Mouse (Mus musculus) heart, embryonic 12.5 days (tissue): ENCODE measurements around the gene Syna. TPM values are rescaled to one million over a fixed set of nuclear protein-coding genes. Genes with fewer than 3 reads are reported as not detected.

Source experiments
- ATAC-seq: fragments of 200-750 bp; cut with Nextera tagmentation; 2 replicates; pipeline ENCODE4 v1.8.0; 2017; ENCODE audit warnings: moderate TSS enrichment, moderate library complexity; ENCODE audit not compliant: insufficient number of reproducible peaks, low FRiP score
- H3K27ac ChIP-seq: fragments of 300-500 bp; sonication (generic); 2 replicates; pipeline ENCODE4 v1.5.1; 2016; ENCODE audit warnings: mild to moderate bottlenecking, moderate library complexity; ENCODE audit not compliant: poor library complexity, severe bottlenecking
- H3K27me3 ChIP-seq: fragments of 300-500 bp; sonication (generic); replicated peaks from 2 replicates; pipeline ENCODE4 v1.6.1; 2016; ENCODE audit warnings: mild to moderate bottlenecking, moderate library complexity
- H3K36me3 ChIP-seq: fragments of 300-500 bp; sonication (generic); 2 replicates; pipeline ENCODE4 v1.6.1; 2016; ENCODE audit warnings: mild to moderate bottlenecking, moderate library complexity
- H3K4me1 ChIP-seq: fragments of 300-500 bp; sonication (generic); replicated peaks from 2 replicates; pipeline ENCODE4 v1.6.1; 2016; ENCODE audit warnings: mild to moderate bottlenecking
- H3K4me2 ChIP-seq: fragments of 300-500 bp; sonication (generic); 2 replicates; pipeline ENCODE4 v1.6.1; 2016; ENCODE audit warnings: mild to moderate bottlenecking, moderate library complexity
- H3K4me3 ChIP-seq: fragments of 300-500 bp; sonication (generic); 2 replicates; pipeline ENCODE4 v1.5.1; 2016; ENCODE audit warnings: mild to moderate bottlenecking
- H3K9ac ChIP-seq: fragments of 300-500 bp; sonication (generic); 2 replicates; pipeline ENCODE4 v1.6.1; 2016; ENCODE audit warnings: mild to moderate bottlenecking, moderate library complexity
- H3K9me3 ChIP-seq: fragments of 300-500 bp; sonication (generic); replicated peaks from 2 replicates; pipeline ENCODE4 v1.6.1; 2016; ENCODE audit warnings: mild to moderate bottlenecking, moderate library complexity
- WGBS: fragments of 180-500 bp; shearing (Covaris S2); methylation state at CpG from one replicate; pipeline ENCODE4 v1.1.7; 2016; 5-methylcytosine and 5-hydroxymethylcytosine counted together
- polyA plus RNA-seq: library from polyadenylated mRNA; unstranded; fragments of >200 nt; fragmentation: Nextera tagmentation; extraction: Ambion mirVana; gene quantifications from 2 replicates; pipeline ENCODE4 v1.2.1, GENCODE M21; 2016

Gene Syna
- polyA plus RNA-seq, 1 experiment from 2014 or later = not detected

GRCm38 (mm10) chr5:134549640-134550168 is 10.3 kb downstream of the Syna start:
- H3K9ac ChIP-seq = no peak overlapping the region
- H3K27me3 ChIP-seq = 0 out of 2 replicates have a peak, but pooled peaks cover 8% of the 10 kb centered on the region
- no peaks in the 10 kb centered on the region for H3K9me3 ChIP-seq
- H3K27ac ChIP-seq = peak overlapping the region; percentile 10; the same call in 1 of the 2 replicates
- no peaks in the 10 kb centered on the region for H3K36me3 ChIP-seq
- no peak for ATAC-seq
- H3K4me3 ChIP-seq = no peak overlapping the region
- H3K4me1 ChIP-seq = peaks cover 22% of the 10 kb centered on the region
- H3K4me2 ChIP-seq = no peak overlapping the region
- WGBS = 83% methylated on average over 3 of the region's 3 CpGs

DNA sequence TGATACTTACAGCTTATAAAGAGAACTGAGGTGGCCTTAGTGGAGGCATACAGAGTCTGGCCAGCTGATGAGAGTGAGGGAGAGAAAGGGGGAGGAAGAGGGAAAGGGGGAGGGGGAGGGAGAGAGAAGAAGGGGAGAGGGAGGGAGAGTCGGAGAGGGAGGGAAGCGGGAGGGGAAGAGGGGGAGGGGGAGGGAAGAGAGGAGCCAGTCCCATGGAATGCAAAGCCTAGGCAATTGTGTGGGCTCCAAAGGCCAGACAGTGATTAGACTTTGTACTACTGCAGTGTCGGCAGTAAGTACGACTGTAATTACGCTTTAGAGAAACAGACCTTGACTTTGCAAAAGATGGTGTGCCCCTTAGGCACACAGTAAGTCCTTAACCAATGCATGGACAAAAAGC is 11.7 kb downstream of the Syna start:
- 0 out of 2 replicates have a peak, but pooled peaks cover 8% of the 10 kb centered on the region for H3K27me3 ChIP-seq
- ATAC-seq = no peak
- no peak overlapping the region for H3K4me3 ChIP-seq
- no peaks in the 10 kb centered on the region for H3K36me3 ChIP-seq
- no peak overlapping the region for H3K27ac ChIP-seq
- 57% methylated on average over 5 of the region's 5 CpGs for WGBS
- H3K9me3 ChIP-seq = no peaks in the 10 kb centered on the region
- no peak overlapping the region for H3K9ac ChIP-seq
- H3K4me1 ChIP-seq = peaks cover 22% of the 10 kb centered on the region
- no peak overlapping the region for H3K4me2 ChIP-seq

DNA sequence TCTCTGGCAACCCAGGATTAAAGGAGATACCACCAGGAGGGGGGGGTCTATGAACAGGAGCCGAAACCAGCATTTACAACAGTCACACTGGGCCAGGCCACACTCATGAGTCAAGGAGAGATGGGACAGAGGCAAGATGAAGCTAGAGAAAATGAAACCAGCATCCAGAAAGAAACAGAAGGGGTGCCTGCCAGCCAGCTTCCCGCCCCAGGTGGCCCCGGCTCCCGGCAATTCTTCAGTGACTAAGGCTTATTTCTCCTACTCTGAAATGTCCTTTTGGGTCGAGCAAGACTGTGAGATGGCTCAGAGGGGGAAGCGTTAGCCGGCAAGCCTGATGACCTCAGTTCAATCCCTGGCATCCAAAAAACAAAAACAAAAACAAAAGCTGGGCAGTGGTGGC is 13.2 kb downstream of the Syna start:
- Histone ChIP-seq H3K4me2 (no peak overlapping the region), H3K4me1 (peaks cover 20% of the 10 kb centered on the region), H3K27ac (no peak overlapping the region), H3K27me3 (0 out of 2 replicates have a peak, but pooled peaks cover 8% of the 10 kb centered on the region), H3K36me3 (no peaks in the 10 kb centered on the region), H3K9me3 (no peaks in the 10 kb centered on the region), H3K4me3 (no peak overlapping the region), H3K9ac (no peak overlapping the region)
- no peak for ATAC-seq
- 74% methylated on average over 7 of the region's 7 CpGs for WGBS

DNA sequence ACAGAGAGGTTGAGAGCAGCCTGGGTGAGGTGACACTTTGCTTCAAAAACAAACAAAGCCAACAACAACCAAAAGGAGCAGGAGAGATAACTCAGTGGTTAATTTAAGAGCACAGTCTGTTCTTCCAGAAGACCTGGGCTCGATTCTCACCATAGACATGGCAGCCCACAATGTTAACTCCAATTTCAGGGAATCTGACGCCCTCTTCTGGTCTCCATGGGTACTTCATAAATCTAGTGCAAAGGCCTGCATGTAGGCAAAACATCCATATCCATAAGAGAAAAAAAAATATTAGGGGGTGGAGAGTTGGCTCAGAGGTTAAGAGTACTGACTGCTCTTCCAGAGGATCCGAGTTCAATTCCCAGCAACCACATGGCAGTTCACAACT is 14.7 kb downstream of the Syna start:
- WGBS = 51% methylated on average over 3 of the region's 3 CpGs
- Histone ChIP-seq H3K4me3 (no peak overlapping the region), H3K9me3 (no peaks in the 10 kb centered on the region), H3K27me3 (no peaks in the 10 kb centered on the region), H3K4me1 (peaks cover 21% of the 10 kb centered on the region), H3K4me2 (no peak overlapping the region), H3K27ac (no peak overlapping the region), H3K9ac (no peak overlapping the region), H3K36me3 (no peaks in the 10 kb centered on the region)
- no peak for ATAC-seq

GRCm38 (mm10) chr5:134544516-134545241 is 15.3 kb downstream of the Syna start:
- Histone ChIP-seq H3K36me3 (no peaks in the 10 kb centered on the region), H3K9me3 (no peaks in the 10 kb centered on the region), H3K27ac (no peak overlapping the region), H3K4me3 (no peak overlapping the region), H3K4me1 (peaks cover 26% of the 10 kb centered on the region), H3K4me2 (no peak overlapping the region), H3K9ac (no peak overlapping the region), H3K27me3 (no peaks in the 10 kb centered on the region)
- 62% methylated on average over 19 of the region's 19 CpGs for WGBS
- no peak for ATAC-seq

DNA sequence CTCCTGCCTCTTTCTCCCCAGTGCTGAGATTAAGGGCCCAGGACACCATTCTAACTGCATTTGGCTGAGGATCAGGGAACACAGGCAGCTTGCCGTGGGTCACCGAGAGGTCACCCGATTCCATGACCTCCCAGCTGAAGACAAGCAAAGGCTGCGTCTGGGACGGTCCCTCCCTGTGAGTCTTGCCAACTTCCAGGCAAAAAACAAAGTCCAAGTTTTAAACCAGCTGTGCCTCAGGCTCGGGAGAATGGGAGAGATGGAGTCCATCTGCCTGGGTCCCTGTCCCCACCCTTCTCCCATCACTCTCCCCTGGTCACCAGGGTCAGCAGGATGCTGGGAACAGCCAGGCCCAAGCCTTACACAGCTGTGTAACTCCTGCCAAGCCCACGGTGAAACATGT is 18.3 kb downstream of the Syna start:
- Histone ChIP-seq H3K4me3 (no peak overlapping the region), H3K4me1 (peaks cover 29% of the 10 kb centered on the region), H3K9ac (0 out of 2 replicates have a peak overlapping the region, but pooled peaks have one; percentile 16), H3K4me2 (0 out of 2 replicates have a peak overlapping the region, but pooled peaks have one; percentile 16), H3K27me3 (no peaks in the 10 kb centered on the region), H3K9me3 (no peaks in the 10 kb centered on the region), H3K36me3 (peaks cover 17% of the 10 kb centered on the region), H3K27ac (peak overlapping the region; percentile 47)
- no peak for ATAC-seq
- WGBS = 36% methylated on average over 7 of the region's 7 CpGs

- H3K4me1 ChIP-seq = peaks cover 29% of the 10 kb centered on the region
- no peaks in the 10 kb centered on the region for H3K9me3 ChIP-seq
- no peak overlapping the region for H3K4me2 ChIP-seq
- ATAC-seq = no peak
- H3K27me3 ChIP-seq = no peaks in the 10 kb centered on the region
- WGBS = 78% methylated on average over 6 of the region's 6 CpGs
- no peak overlapping the region for H3K4me3 ChIP-seq
- H3K36me3 ChIP-seq = peaks cover 17% of the 10 kb centered on the region
- no peak overlapping the region for H3K9ac ChIP-seq
- H3K27ac ChIP-seq = peak overlapping the region; percentile 86
Measured at GRCm38 (mm10) chr5:134540881-134541280, 19.1 kb downstream of the Syna start.

- ATAC-seq = peak; percentile 86
- Histone ChIP-seq H3K4me2 (no peak overlapping the region), H3K9me3 (no peaks in the 10 kb centered on the region), H3K27me3 (no peaks in the 10 kb centered on the region), H3K27ac (peak overlapping the region; percentile 86), H3K9ac (no peak overlapping the region), H3K4me3 (no peak overlapping the region), H3K36me3 (peaks cover 24% of the 10 kb centered on the region), H3K4me1 (peaks cover 29% of the 10 kb centered on the region)
- WGBS = 12% methylated on average over 3 of the region's 3 CpGs
Measured at GRCm38 (mm10) chr5:134539891-134540290, 20.1 kb downstream of the Syna start.

DNA sequence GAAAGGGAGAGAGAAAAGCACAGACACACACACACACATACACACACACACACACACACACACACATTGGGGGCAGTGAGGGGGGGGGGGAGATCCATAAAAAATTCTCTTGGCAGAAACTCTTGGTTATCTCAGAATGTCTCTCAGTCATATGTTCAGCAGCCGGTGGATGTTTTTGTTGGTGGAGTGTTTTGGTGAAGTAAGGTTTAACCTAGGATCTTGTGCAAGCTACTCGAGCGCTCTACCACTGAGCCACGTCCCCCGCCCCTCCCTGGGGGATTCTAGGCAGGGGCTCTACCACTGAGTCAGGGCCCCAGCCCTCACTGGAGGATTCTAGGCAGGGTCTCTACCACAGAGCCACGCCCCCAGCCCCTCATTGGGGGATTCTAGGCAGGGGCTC is 23.9 kb downstream of the Syna start:
- no peak overlapping the region for H3K27ac ChIP-seq
- H3K27me3 ChIP-seq = no peaks in the 10 kb centered on the region
- H3K9me3 ChIP-seq = no peaks in the 10 kb centered on the region
- no peak overlapping the region for H3K4me2 ChIP-seq
- H3K36me3 ChIP-seq = peaks cover 53% of the 10 kb centered on the region
- no peak overlapping the region for H3K4me3 ChIP-seq
- WGBS = 78% methylated on average over 6 of the region's 6 CpGs
- no peak overlapping the region for H3K9ac ChIP-seq
- peaks cover 20% of the 10 kb centered on the region for H3K4me1 ChIP-seq
- no peak for ATAC-seq

- peaks cover 9% of the 10 kb centered on the region; the same call in 1 of the 2 replicates for H3K4me1 ChIP-seq
- no peak overlapping the region for H3K4me3 ChIP-seq
Measured at GRCm38 (mm10) chr5:134532417-134532816, 27.6 kb downstream of the Syna start.

DNA sequence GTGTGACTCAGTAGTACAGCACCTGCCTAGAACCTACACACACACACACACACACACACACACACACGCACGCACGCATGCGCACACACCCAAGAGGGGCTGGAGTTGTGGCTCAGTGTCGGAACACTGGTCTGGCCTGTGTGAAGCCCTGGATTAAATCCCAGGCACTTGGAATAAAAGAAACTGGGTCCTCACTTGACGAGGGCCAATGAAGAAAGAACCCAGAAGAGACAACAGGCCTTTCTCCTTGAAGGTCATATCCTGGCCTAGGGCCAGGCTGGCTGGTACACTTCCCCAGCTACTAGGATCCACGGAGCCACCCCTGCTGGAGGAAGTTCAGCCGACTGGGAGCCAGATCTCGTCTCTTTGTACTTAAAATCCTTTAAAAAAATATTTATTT is 28.4 kb downstream of the Syna start:
- 76% methylated on average over 9 of the region's 9 CpGs for WGBS
- Histone ChIP-seq H3K4me1 (peaks cover 9% of the 10 kb centered on the region; the same call in 1 of the 2 replicates), H3K4me2 (no peak overlapping the region), H3K27me3 (no peaks in the 10 kb centered on the region), H3K27ac (no peak overlapping the region), H3K36me3 (peaks cover 35% of the 10 kb centered on the region), H3K9me3 (no peaks in the 10 kb centered on the region), H3K4me3 (no peak overlapping the region), H3K9ac (no peak overlapping the region)
- no peak for ATAC-seq

More at GRCm38 (mm10) chr5:134532417-134532816, 27.6 kb downstream of the Syna start:
- H3K9ac ChIP-seq = no peak overlapping the region
- H3K9me3 ChIP-seq = no peaks in the 10 kb centered on the region
- 90% methylated on average over 6 of the region's 6 CpGs for WGBS
- ATAC-seq = no peak
- no peaks in the 10 kb centered on the region for H3K27me3 ChIP-seq
- H3K36me3 ChIP-seq = peaks cover 42% of the 10 kb centered on the region
- H3K27ac ChIP-seq = no peak overlapping the region
- H3K4me2 ChIP-seq = no peak overlapping the region
